Mouse (Mus musculus) embryonic fibroblast, embryonic 13.5 days (primary cell): Measurements from ENCODE around the gene Wnt2b.

Experiments used
- CTCF ChIP-seq: IDR thresholded peaks from 2 replicates; pipeline ENCODE4 v1.5.1; 2011; ENCODE audit warnings: mild to moderate bottlenecking, control low read depth, low read length, moderate library complexity, borderline replicate concordance; ENCODE audit not compliant: insufficient read depth
- POLR2A ChIP-seq: IDR thresholded peaks from 2 replicates; pipeline ENCODE4 v1.6.1; 2011; ENCODE audit warnings: low read depth, mild to moderate bottlenecking, control low read depth, low read length, moderate library complexity

DNA sequence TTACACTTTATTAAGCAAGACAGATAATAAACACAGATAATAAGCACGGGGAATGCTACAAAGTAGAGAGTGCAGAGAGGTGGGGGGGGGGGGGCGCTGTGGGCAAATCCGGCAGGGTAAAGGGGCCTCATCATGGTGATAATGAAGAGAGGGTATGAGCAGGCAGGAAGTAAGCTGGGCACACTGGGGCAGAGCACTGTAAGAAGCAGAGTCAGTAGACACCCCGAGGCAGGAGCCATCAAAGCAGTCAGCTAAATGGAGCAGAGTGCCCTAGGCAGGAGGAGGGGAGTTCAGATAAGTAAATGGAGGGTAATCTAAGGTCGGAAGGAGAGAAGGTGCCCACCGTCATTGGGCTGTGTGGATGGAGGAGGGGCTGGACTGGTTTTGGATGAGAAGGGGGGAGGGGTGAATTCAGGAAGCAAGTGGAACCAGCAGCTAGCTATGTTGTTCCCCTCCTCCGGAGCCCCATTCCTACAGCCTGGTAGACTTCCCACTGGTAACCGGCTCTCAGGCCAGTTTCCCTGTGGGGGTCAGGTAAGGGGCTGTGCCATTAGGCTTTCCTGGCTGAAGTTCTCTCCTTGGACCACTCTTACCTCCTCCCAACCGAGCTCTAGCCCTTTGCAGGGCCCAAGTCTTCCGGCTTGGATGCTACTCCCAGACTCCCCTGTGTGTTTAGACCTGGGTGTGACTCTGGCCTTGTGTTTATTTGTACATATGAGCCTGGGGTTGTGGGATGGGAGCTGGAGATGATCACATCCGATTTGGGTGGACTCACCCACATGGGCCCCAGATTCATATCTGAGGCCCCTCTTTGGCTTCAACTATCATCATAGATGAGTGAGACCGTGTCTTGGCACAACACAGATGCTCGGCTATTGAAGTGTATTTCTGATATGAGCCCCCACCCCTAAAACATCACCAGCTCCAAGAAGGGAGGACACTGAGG is 1.9 kb upstream of the Wnt2b start:
- no peak for TF ChIP-seq POLR2A
- no peak for TF ChIP-seq CTCF
